Mouse (Mus musculus) 3T3-L1 (cell line): ENCODE data around the gene Clic3.

Source experiments
- DNase-seq: peaks from one replicate; pipeline ENCODE4 v3.0.0-alpha.2; 2015; ENCODE audit warnings: low read depth, low spot score

Gene Clic3

GRCm38 (mm10) chr2:25480541-25480940 is 23.9 kb downstream of the Clic3 start:
- no peak for DNase-seq

- peak; percentile 57 for DNase-seq
Observed at GRCm38 (mm10) chr2:25482969-25483368, 26.3 kb downstream of the Clic3 start.

- no peak for DNase-seq
Observed at GRCm38 (mm10) chr2:25484901-25485647, 28.4 kb downstream of the Clic3 start.

GRCm38 (mm10) chr2:25487965-25488670 is 31.5 kb downstream of the Clic3 start:
- DNase-seq, result no peak

GRCm38 (mm10) chr2:25488671-25489068 is 32.0 kb downstream of the Clic3 start:
- DNase-seq, result peak; percentile 45

- no peak for DNase-seq
Observed at GRCm38 (mm10) chr2:25492988-25493387, 36.4 kb downstream of the Clic3 start.

- no peak for DNase-seq
Observed at GRCm38 (mm10) chr2:25493476-25493961, 36.9 kb downstream of the Clic3 start, which contains the start of gene Lcn12. Gene Lcn12, minus strand, starts transcription at chr2:25493911.

GRCm38 (mm10) chr2:25496462-25496861 is 39.8 kb downstream of the Clic3 start:
- peak; percentile 80 for DNase-seq

- DNase-seq, result peak; percentile 36
Observed at GRCm38 (mm10) chr2:25497846-25498575, 41.4 kb downstream of the Clic3 start.

GRCm38 (mm10) chr2:25498622-25499478 is 42.2 kb downstream of the Clic3 start:
- DNase-seq, result no peak

GRCm38 (mm10) chr2:25500071-25500575 is 43.5 kb downstream of the Clic3 start:
- DNase-seq, result no peak

GRCm38 (mm10) chr2:25500576-25501405 is 44.2 kb downstream of the Clic3 start, which contains the start of gene Fbxw5:
Gene Fbxw5, plus strand, starts transcription at chr2:25500750.
- peak; percentile 95 for DNase-seq

- DNase-seq, result no peak
Observed at GRCm38 (mm10) chr2:25501593-25502486, 45.2 kb downstream of the Clic3 start, which contains the start of gene C8g. Gene C8g, minus strand, starts transcription at chr2:25501719.

- DNase-seq, result peak; percentile 67
Observed at GRCm38 (mm10) chr2:25502726-25503125, 46.1 kb downstream of the Clic3 start.

GRCm38 (mm10) chr2:25504538-25504937 is 47.9 kb downstream of the Clic3 start:
- DNase-seq, result no peak

- no peak for DNase-seq
Observed at GRCm38 (mm10) chr2:25505000-25505399, 48.4 kb downstream of the Clic3 start.

GRCm38 (mm10) chr2:25505860-25506259 is 49.2 kb downstream of the Clic3 start:
- no peak for DNase-seq

- peak; percentile 48 for DNase-seq
Observed at GRCm38 (mm10) chr2:25506964-25507363, 50.3 kb downstream of the Clic3 start.
